In genomic region chr8:106643100-106643499, GRCm38 (mm10) we compare ENCODE assay signal across 13 mouse cellular contexts. TPM values are rescaled to one million over a fixed set of nuclear protein-coding genes. Genes with fewer than 3 reads are reported as not detected.
DNase-seq lines count a peak whose midpoint lies in the region; ATAC-seq lines count a peak whose summit lies in the region.
"Had no signal": no experiment of that assay in that cellular context is flagged by ENCODE, and none has a peak within 500 bp of the region (broad histone marks: within the 10 kb centered on the region; RNA-seq: fewer than 3 reads in every experiment).

No protein-coding gene starts in this region.

- peak; percentile 79 for ATAC-seq in megakaryocyte progenitor cell, adult 5-6 weeks (replicated peaks; ENCODE audit: poor library complexity)
- ATAC-seq in erythroid progenitor cell, adult 5-6 weeks (replicated peaks; ENCODE audit: low FRiP score, poor library complexity, severe bottlenecking) = no peak
- ATAC-seq: midbrain, embryonic 15.5 days had no signal

- peak; percentile 8 for DNase-seq in spleen, adult 12 weeks (ENCODE audit: low spot score)
- DNase-seq in spleen, adult 18-20 months = no peak
- DNase-seq in MEL-GATA-1-ER (ENCODE audit: extremely low read depth, low read depth) = peak; percentile 56
- peak; percentile 15 to 38 for DNase-seq in thymus, postnatal 36 days
- no peak for DNase-seq in urinary bladder, postnatal 14 days (ENCODE audit: low spot score)
- DNase-seq in kidney, postnatal 10 days = no peak
- DNase-seq: cerebellum, postnatal 14 days; gastrocnemius, postnatal 25 days; heart, postnatal 4 days; lung, adult 2 months had no signal

RNA-seq across cellular contexts. Expression of gene Tango6, which starts 39.8 kb away (rescaled TPM):
- total RNA-seq in megakaryocyte progenitor cell, adult 5-6 weeks (2015) = 6.4 and 8.0 TPM in 2 replicates
- total RNA-seq in megakaryocyte progenitor cell, adult 5-6 weeks (2017) = 5.6 and 5.7 TPM in 2 replicates
- 2.1 TPM in 1 of 2 replicates, not detected in the other for total RNA-seq in erythroid progenitor cell, adult 5-6 weeks (2015; ENCODE audit: low replicate concordance)
- total RNA-seq in erythroid progenitor cell, adult 5-6 weeks (2017; ENCODE audit: low replicate concordance) = 0.15 and 0.77 TPM in 2 replicates

RNA-seq across cellular contexts. Expression of gene Cdh1, which starts 39.9 kb away (rescaled TPM):
- total RNA-seq in megakaryocyte progenitor cell, adult 5-6 weeks (2015) = 0.42 and 1.2 TPM in 2 replicates
- total RNA-seq in megakaryocyte progenitor cell, adult 5-6 weeks (2017) = 0.62 and 1.3 TPM in 2 replicates
- total RNA-seq in erythroid progenitor cell, adult 5-6 weeks (2015; ENCODE audit: low replicate concordance) = 1.8 TPM in 1 of 2 replicates, not detected in the other
- total RNA-seq in erythroid progenitor cell, adult 5-6 weeks (2017; ENCODE audit: low replicate concordance) = 0.08 and 0.64 TPM in 2 replicates

Comparison
In these comparisons a context has a peak if more than half of its experiments do, and no peak if none do; other contexts are left out.
1. DNase-seq: peak in spleen, adult 12 weeks (single experiment), MEL-GATA-1-ER (single experiment) and thymus, postnatal 36 days (2 of 2); none in spleen, adult 18-20 months (0 of 2), urinary bladder, postnatal 14 days (single experiment) and kidney, postnatal 10 days (single experiment).